Mouse (Mus musculus) limb, embryonic 14.5 days (tissue): Measurements from ENCODE around the gene Taf5l. TPM values are rescaled to one million over a fixed set of nuclear protein-coding genes. Genes with fewer than 3 reads are reported as not detected.
A peak's percentile ranks its signal among the peaks of the same experiment; 100 is the strongest.
"Not testable (repeated sequence)": the region's sequence is repeated elsewhere in the genome, so short reads cannot be mapped to it uniquely, and the experiment has no call there.

Source experiments
- ATAC-seq: fragments of 200-750 bp; cut with Nextera tagmentation; 2 replicates; pipeline ENCODE4 v1.8.0; 2017; ENCODE audit warnings: low read depth, moderate number of reproducible peaks, moderate TSS enrichment; ENCODE audit not compliant: low FRiP score
- DNase-seq: peaks from one replicate; pipeline ENCODE4 v3.0.0-alpha.2; 2015; ENCODE audit warnings: low spot score
- H3K27ac ChIP-seq: fragments of 300-500 bp; sonication (generic); replicated peaks from 2 replicates; pipeline ENCODE4 v1.5.1; 2014; ENCODE audit warnings: low read depth, mild to moderate bottlenecking, low read length, moderate library complexity, mixed read lengths
- H3K27me3 ChIP-seq: fragments of 300-500 bp; sonication (generic); 2 replicates; pipeline ENCODE4 v1.6.1; 2014; ENCODE audit warnings: low read length, mixed read lengths; ENCODE audit not compliant: control insufficient read depth, insufficient read depth
- H3K36me3 ChIP-seq: fragments of 300-500 bp; sonication (generic); 2 replicates; pipeline ENCODE4 v1.6.1; 2014; ENCODE audit warnings: mild to moderate bottlenecking, low read length, moderate library complexity, mixed read lengths; ENCODE audit not compliant: control insufficient read depth, insufficient read depth
- H3K4me1 ChIP-seq: fragments of 300-500 bp; sonication (generic); 2 replicates; pipeline ENCODE4 v1.6.1; 2014; ENCODE audit warnings: antibody characterized with exemption, low read length, mixed read lengths; ENCODE audit not compliant: control insufficient read depth, insufficient read depth
- H3K4me2 ChIP-seq: fragments of 300-500 bp; sonication (generic); replicated peaks from 2 replicates; pipeline ENCODE4 v1.6.1; 2014; ENCODE audit warnings: low read depth, mild to moderate bottlenecking, low read length, moderate library complexity; ENCODE audit not compliant: severe bottlenecking
- H3K4me3 ChIP-seq: fragments of 300-500 bp; sonication (generic); replicated peaks from 2 replicates; pipeline ENCODE4 v1.5.1; 2014; ENCODE audit warnings: low read length
- H3K9ac ChIP-seq: fragments of 300-500 bp; sonication (generic); 2 replicates; pipeline ENCODE4 v1.6.1; 2014; ENCODE audit warnings: mild to moderate bottlenecking, low read depth, low read length, moderate library complexity; ENCODE audit not compliant: severe bottlenecking
- H3K9me3 ChIP-seq: fragments of 300-500 bp; sonication (generic); 2 replicates; pipeline ENCODE4 v1.6.1; 2016; ENCODE audit warnings: low read length; ENCODE audit not compliant: control insufficient read depth
- POLR2A ChIP-seq: fragments of 200-500 bp; IDR thresholded peaks from 2 replicates; pipeline ENCODE4 v1.8.0; 2012; ENCODE audit warnings: inconsistent platforms, mild to moderate bottlenecking, moderate library complexity, borderline replicate concordance; ENCODE audit not compliant: insufficient read depth, insufficient read length; ENCODE audit errors: extremely low read depth
- WGBS: fragments of 180-500 bp; shearing (Covaris S2); extraction: QIAGEN DNeasy Blood & Tissue Kit; methylation state at CpG from one replicate; pipeline ENCODE4 v1.1.7; 2014; 5-methylcytosine and 5-hydroxymethylcytosine counted together
- polyA plus RNA-seq, 2 experiments: library from polyadenylated mRNA; depleted of rRNA in 1 of 2; stranded (reverse) in 1 of 2; unstranded in 1 of 2; fragments of >200 nt; fragmentation: Nextera tagmentation in 1 of 2; extraction: Ambion mirVana in 1 of 2; gene quantifications; 2 replicates each; pipeline versions ENCODE4 v1.2.1 to v1.2.3; 2012 to 2014

Taf5l gene
- polyA plus RNA-seq, 2 experiments, result 38.8 to 48.8 TPM

- no peaks in the 10 kb centered on the region for H3K27me3 ChIP-seq
- H3K4me1 ChIP-seq, result no peaks in the 10 kb centered on the region
- no peak for ATAC-seq
- H3K4me3 ChIP-seq, result no peak overlapping the region
- H3K9me3 ChIP-seq, result no peaks in the 10 kb centered on the region
- H3K27ac ChIP-seq, result no peak overlapping the region
- DNase-seq, result no peak
- TF ChIP-seq POLR2A, result no peak
- no peak overlapping the region for H3K9ac ChIP-seq
- no peaks in the 10 kb centered on the region for H3K36me3 ChIP-seq
- 88% methylated on average over 4 of the region's 4 CpGs for WGBS
- no peak overlapping the region for H3K4me2 ChIP-seq
These were observed 43.7 kb downstream of the Taf5l start for GRCm38 (mm10) chr8:123977499-123977898.

GRCm38 (mm10) chr8:123973495-123973894 lies 47.7 kb downstream of the Taf5l start:
- no peaks in the 10 kb centered on the region for H3K27me3 ChIP-seq
- H3K4me2 ChIP-seq, result no peak overlapping the region
- no peaks in the 10 kb centered on the region for H3K9me3 ChIP-seq
- H3K4me1 ChIP-seq, result no peaks in the 10 kb centered on the region
- TF ChIP-seq POLR2A, result no peak
- WGBS, result 58% methylated on average over 1 of the region's 1 CpGs
- no peak overlapping the region for H3K27ac ChIP-seq
- ATAC-seq (no peak), DNase-seq (no peak)
- no peaks in the 10 kb centered on the region for H3K36me3 ChIP-seq
- no peak overlapping the region for H3K4me3 ChIP-seq
- H3K9ac ChIP-seq, result no peak overlapping the region

- Histone ChIP-seq H3K4me1 (no peaks in the 10 kb centered on the region), H3K27ac (no peak overlapping the region), H3K9me3 (no peaks in the 10 kb centered on the region), H3K36me3 (peaks cover 18% of the 10 kb centered on the region), H3K9ac (no peak overlapping the region), H3K4me2 (no peak overlapping the region), H3K4me3 (no peak overlapping the region), H3K27me3 (no peaks in the 10 kb centered on the region)
- no peak for TF ChIP-seq POLR2A
- WGBS, result 53% methylated on average over 2 of the region's 2 CpGs
- ATAC-seq (no peak), DNase-seq (peak; percentile 40)
These were observed 54.3 kb downstream of the Taf5l start for GRCm38 (mm10) chr8:123966896-123967295.

GRCm38 (mm10) chr8:123961371-123961770 lies 59.8 kb downstream of the Taf5l start:
- no peaks in the 10 kb centered on the region for H3K27me3 ChIP-seq
- H3K4me3 ChIP-seq, result no peak overlapping the region
- H3K27ac ChIP-seq, result no peak overlapping the region
- peaks cover 37% of the 10 kb centered on the region for H3K36me3 ChIP-seq
- TF ChIP-seq POLR2A, result no peak
- H3K9ac ChIP-seq, result no peak overlapping the region
- no peak for ATAC-seq
- H3K4me2 ChIP-seq, result no peak overlapping the region
- H3K4me1 ChIP-seq, result no peaks in the 10 kb centered on the region
- DNase-seq, result no peak
- WGBS, result 62% methylated on average over 1 of the region's 1 CpGs
- H3K9me3 ChIP-seq, result no peaks in the 10 kb centered on the region

GRCm38 (mm10) chr8:123960556-123960955 lies 60.6 kb downstream of the Taf5l start:
- H3K4me3 ChIP-seq, DNase-seq, H3K9ac ChIP-seq, H3K27ac ChIP-seq, H3K4me2 ChIP-seq, H3K27me3 ChIP-seq, H3K4me1 ChIP-seq, ATAC-seq, H3K9me3 ChIP-seq: not testable (repeated sequence)
- WGBS, result 86% methylated on average over 5 of the region's 5 CpGs
- H3K36me3 ChIP-seq, result peaks cover 30% of the 10 kb centered on the region

- no peak overlapping the region for H3K4me3 ChIP-seq
- no peaks in the 10 kb centered on the region for H3K4me1 ChIP-seq
- H3K4me2 ChIP-seq, result no peak overlapping the region
- H3K9ac ChIP-seq, result no peak overlapping the region
- H3K36me3 ChIP-seq, result peaks cover 32% of the 10 kb centered on the region
- 87% methylated on average over 9 of the region's 9 CpGs for WGBS
- H3K27ac ChIP-seq, result no peak overlapping the region
- no peaks in the 10 kb centered on the region for H3K9me3 ChIP-seq
- ATAC-seq (no peak), DNase-seq (no peak)
- TF ChIP-seq POLR2A, result no peak
- H3K27me3 ChIP-seq, result no peaks in the 10 kb centered on the region
These were observed 61.1 kb downstream of the Taf5l start for GRCm38 (mm10) chr8:123960056-123960455.
